Mouse (Mus musculus): ENCODE data around the gene Prpf19. TPM values are rescaled to one million over a fixed set of nuclear protein-coding genes. Genes with fewer than 3 reads are reported as not detected.

Prpf19 gene
- polyA plus RNA-seq, 2 experiments, result 15.7 to 108 TPM

GRCm38 (mm10) chr19:10901046-10901445, 6.0 kb downstream of the Prpf19 start:
- no peak overlapping the region for H3K4me2 ChIP-seq (ENCODE audit: low read depth)
- no peak overlapping the region for H3K9ac ChIP-seq (replicated peaks)
- peaks cover 55% of the 10 kb centered on the region for H3K36me3 ChIP-seq (replicated peaks; ENCODE audit: control insufficient read depth, insufficient read depth, low read depth)
- H3K4me3 ChIP-seq (ENCODE audit: insufficient read depth in 1 of 2, low read depth in 2 of 2, low read length in 2 of 2), result no peak overlapping the region
- no peak for DNase-seq (ENCODE audit: low read depth in 3 of 3, low spot score in 3 of 3)
- no peak for ATAC-seq (ENCODE audit: insufficient read depth)
- no peak for TF ChIP-seq EP300 (IDR thresholded peaks at IDR 0.05; ENCODE audit: low read depth)
- no peak for TF ChIP-seq CTCF (IDR thresholded peaks at IDR 0.05; ENCODE audit: low read depth)
- no peak overlapping the region for H3K27ac ChIP-seq
- H3K4me1 ChIP-seq (replicated peaks; ENCODE audit: control insufficient read depth in 2 of 2, insufficient read depth in 2 of 2, low read length in 1 of 2), result peaks cover 6 to 19% of the 10 kb centered on the region in 2 experiments
- no peaks in the 10 kb centered on the region for H3K27me3 ChIP-seq (ENCODE audit: control insufficient read depth, insufficient read depth, low read length)
- no peaks in the 10 kb centered on the region for H3K9me3 ChIP-seq (ENCODE audit: control insufficient read depth, low read length)
- WGBS (ENCODE audit: insufficient replicate concordance), result 86% methylated on average over 5 of the region's 5 CpGs

GRCm38 (mm10) chr19:10904512-10904911, 9.5 kb downstream of the Prpf19 start:
- WGBS (ENCODE audit: insufficient replicate concordance), result 79% methylated on average over 5 of the region's 5 CpGs

GRCm38 (mm10) chr19:10904927-10905727, 10.1 kb downstream of the Prpf19 start:
- WGBS (ENCODE audit: insufficient replicate concordance), result 80% methylated on average over 7 of the region's 7 CpGs
- no peak overlapping the region for H3K9ac ChIP-seq (replicated peaks)
- H3K36me3 ChIP-seq (replicated peaks; ENCODE audit: control insufficient read depth, insufficient read depth, low read depth), result peaks cover 41% of the 10 kb centered on the region
- no peak overlapping the region for H3K4me2 ChIP-seq (ENCODE audit: low read depth)
- H3K27ac ChIP-seq, result no peak overlapping the region
- DNase-seq (ENCODE audit: low read depth in 3 of 3, low spot score in 3 of 3) (no peak), ATAC-seq (ENCODE audit: insufficient read depth) (peak; percentile 30; the same call in 1 of the 2 replicates)
- no peaks in the 10 kb centered on the region for H3K9me3 ChIP-seq (ENCODE audit: control insufficient read depth, low read length)
- TF ChIP-seq EP300 (IDR thresholded peaks at IDR 0.05; ENCODE audit: low read depth) (no peak), CTCF (IDR thresholded peaks at IDR 0.05; ENCODE audit: low read depth) (no peak)
- no peaks in the 10 kb centered on the region for H3K27me3 ChIP-seq (ENCODE audit: control insufficient read depth, insufficient read depth, low read length)
- 0 out of 4 replicates have a peak, but pooled peaks cover 0 to 7% of the 10 kb centered on the region in 2 experiments for H3K4me1 ChIP-seq (replicated peaks; ENCODE audit: control insufficient read depth in 2 of 2, insufficient read depth in 2 of 2, low read length in 1 of 2)
- H3K4me3 ChIP-seq (ENCODE audit: insufficient read depth in 1 of 2, low read depth in 2 of 2, low read length in 2 of 2), result no peak overlapping the region

More at GRCm38 (mm10) chr19:10904512-10904911, 9.5 kb downstream of the Prpf19 start:
- no peak for TF ChIP-seq CTCF (IDR thresholded peaks at IDR 0.05; ENCODE audit: low read depth)
- TF ChIP-seq EP300 (IDR thresholded peaks at IDR 0.05; ENCODE audit: low read depth), result no peak
- no peak for DNase-seq (ENCODE audit: low read depth in 3 of 3, low spot score in 3 of 3)
- no peak overlapping the region for H3K27ac ChIP-seq
- H3K9me3 ChIP-seq (ENCODE audit: control insufficient read depth, low read length), result no peaks in the 10 kb centered on the region
- no peak overlapping the region for H3K9ac ChIP-seq (replicated peaks)
- peaks cover 46% of the 10 kb centered on the region for H3K36me3 ChIP-seq (replicated peaks; ENCODE audit: control insufficient read depth, insufficient read depth, low read depth)
- no peak overlapping the region for H3K4me3 ChIP-seq (ENCODE audit: insufficient read depth in 1 of 2, low read depth in 2 of 2, low read length in 2 of 2)
- no peak overlapping the region for H3K4me2 ChIP-seq (ENCODE audit: low read depth)
- no peak for ATAC-seq (ENCODE audit: insufficient read depth)
- H3K4me1 ChIP-seq (replicated peaks; ENCODE audit: control insufficient read depth in 2 of 2, insufficient read depth in 2 of 2, low read length in 1 of 2), result 0 out of 4 replicates have a peak, but pooled peaks cover 0 to 7% of the 10 kb centered on the region in 2 experiments
- no peaks in the 10 kb centered on the region for H3K27me3 ChIP-seq (ENCODE audit: control insufficient read depth, insufficient read depth, low read length)

- Histone ChIP-seq H3K9ac (replicated peaks) (no peak overlapping the region), H3K4me2 (ENCODE audit: low read depth) (no peak overlapping the region), H3K9me3 (ENCODE audit: control insufficient read depth, low read length) (no peaks in the 10 kb centered on the region), H3K4me3 (ENCODE audit: insufficient read depth in 1 of 2, low read depth in 2 of 2, low read length in 2 of 2) (no peak overlapping the region), H3K4me1 (replicated peaks; ENCODE audit: control insufficient read depth in 2 of 2, insufficient read depth in 2 of 2, low read length in 1 of 2) (0 out of 4 replicates have a peak, but pooled peaks cover 0 to 7% of the 10 kb centered on the region in 2 experiments), H3K27ac (no peak overlapping the region), H3K36me3 (replicated peaks; ENCODE audit: control insufficient read depth, insufficient read depth, low read depth) (peaks cover 36% of the 10 kb centered on the region), H3K27me3 (ENCODE audit: control insufficient read depth, insufficient read depth, low read length) (no peaks in the 10 kb centered on the region)
- TF ChIP-seq EP300 (IDR thresholded peaks at IDR 0.05; ENCODE audit: low read depth) (no peak), CTCF (IDR thresholded peaks at IDR 0.05; ENCODE audit: low read depth) (no peak)
- DNase-seq (ENCODE audit: low read depth in 3 of 3, low spot score in 3 of 3) (no peak), ATAC-seq (ENCODE audit: insufficient read depth) (no peak)
- 83% methylated on average over 5 of the region's 5 CpGs for WGBS (ENCODE audit: insufficient replicate concordance)
These were observed 10.6 kb downstream of the Prpf19 start for GRCm38 (mm10) chr19:10905728-10906000.

DNA sequence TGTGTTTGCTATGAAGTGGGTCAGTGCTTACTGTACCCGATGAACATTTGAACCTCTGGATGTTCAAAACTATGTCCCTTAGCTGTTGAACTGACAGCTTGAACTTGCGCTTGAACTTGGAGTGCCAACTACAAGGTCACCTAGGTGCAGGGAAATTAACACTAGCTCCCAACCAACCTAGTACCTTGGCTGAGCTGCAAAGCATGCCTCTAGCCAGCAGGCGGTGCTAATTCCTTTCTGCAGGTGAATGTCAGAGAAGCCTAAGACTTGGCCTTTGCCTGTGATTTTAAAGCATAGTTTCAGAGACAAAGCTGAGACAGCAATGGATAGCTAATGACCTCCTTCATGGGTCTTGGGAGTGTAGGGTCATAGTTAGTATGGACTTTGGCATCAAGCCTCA, 12.9 kb downstream of the Prpf19 start:
- no peaks in the 10 kb centered on the region for H3K9me3 ChIP-seq (ENCODE audit: control insufficient read depth, low read length)
- DNase-seq (ENCODE audit: low read depth in 3 of 3, low spot score in 3 of 3), result peak in 1 of 3 experiments; percentile 7
- 42% methylated on average over 3 of the region's 3 CpGs for whole genome bisulfite sequencing (ENCODE audit: insufficient replicate concordance)
- H3K27me3 ChIP-seq (ENCODE audit: control insufficient read depth, insufficient read depth, low read length), result no peaks in the 10 kb centered on the region
- no peak overlapping the region for H3K4me2 ChIP-seq (ENCODE audit: low read depth)
- H3K4me1 ChIP-seq (replicated peaks; ENCODE audit: control insufficient read depth in 2 of 2, insufficient read depth in 2 of 2, low read length in 1 of 2), result 0 out of 4 replicates have a peak, but pooled peaks cover 0 to 7% of the 10 kb centered on the region in 2 experiments
- peaks cover 25% of the 10 kb centered on the region for H3K36me3 ChIP-seq (replicated peaks; ENCODE audit: control insufficient read depth, insufficient read depth, low read depth)
- ATAC-seq (ENCODE audit: insufficient read depth), result peak; percentile 21; the same call in 1 of the 2 replicates
- no peak overlapping the region for H3K9ac ChIP-seq (replicated peaks)
- no peak for TF ChIP-seq EP300 (IDR thresholded peaks at IDR 0.05; ENCODE audit: low read depth)
- peak; percentile 83 for TF ChIP-seq CTCF (IDR thresholded peaks at IDR 0.05; ENCODE audit: low read depth)
- H3K27ac ChIP-seq, result no peak overlapping the region
- H3K4me3 ChIP-seq (ENCODE audit: insufficient read depth in 1 of 2, low read depth in 2 of 2, low read length in 2 of 2), result no peak overlapping the region

Data from liver, embryonic 14.5 days (tissue).